Mouse (Mus musculus): ENCODE measurements around the gene Nsf.

Nsf gene

DNA sequence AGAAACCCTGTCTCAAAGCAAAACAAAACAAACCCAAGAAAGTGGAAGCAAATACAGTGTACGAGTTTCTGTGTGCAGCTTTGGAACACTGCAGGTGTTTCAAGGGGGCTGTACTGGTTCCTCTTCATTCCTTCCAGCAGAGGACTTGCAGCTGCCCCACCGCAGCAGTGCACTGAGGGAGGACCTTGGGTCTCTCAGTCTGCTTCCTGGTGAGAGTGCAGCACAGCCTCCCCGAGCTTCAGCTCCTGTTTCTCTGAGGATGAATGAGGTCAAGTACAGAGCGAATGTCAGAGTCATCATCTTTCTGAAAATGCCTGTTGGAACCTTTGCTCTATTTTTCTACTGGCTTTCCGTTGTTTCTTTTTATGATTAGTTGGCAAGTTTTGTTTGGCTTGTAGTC, 12.5 kb downstream of the Nsf start:
- DNase-seq (ENCODE audit: low spot score in 2 of 2): no peak

DNA sequence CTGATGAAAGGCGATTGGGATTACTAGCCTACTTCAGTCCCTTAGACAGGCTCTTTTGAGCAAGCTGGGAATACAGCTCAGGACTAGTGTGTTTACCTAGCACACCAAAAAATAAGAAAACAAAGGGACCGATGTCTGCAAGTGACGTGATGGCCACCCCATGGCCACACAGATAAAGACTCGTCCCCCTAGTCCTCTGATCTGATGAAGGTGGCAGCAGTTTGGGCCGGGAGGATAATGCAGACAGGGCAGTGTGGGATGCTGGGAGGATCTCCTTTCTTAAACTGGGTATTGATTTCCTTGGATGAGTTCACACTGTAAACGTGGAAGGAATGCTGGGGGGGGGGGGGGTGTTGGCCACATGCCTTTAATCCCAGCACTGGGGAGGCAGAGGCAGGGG, 13.0 kb downstream of the Nsf start:
- no peak for DNase-seq (ENCODE audit: low spot score in 2 of 2)

DNA sequence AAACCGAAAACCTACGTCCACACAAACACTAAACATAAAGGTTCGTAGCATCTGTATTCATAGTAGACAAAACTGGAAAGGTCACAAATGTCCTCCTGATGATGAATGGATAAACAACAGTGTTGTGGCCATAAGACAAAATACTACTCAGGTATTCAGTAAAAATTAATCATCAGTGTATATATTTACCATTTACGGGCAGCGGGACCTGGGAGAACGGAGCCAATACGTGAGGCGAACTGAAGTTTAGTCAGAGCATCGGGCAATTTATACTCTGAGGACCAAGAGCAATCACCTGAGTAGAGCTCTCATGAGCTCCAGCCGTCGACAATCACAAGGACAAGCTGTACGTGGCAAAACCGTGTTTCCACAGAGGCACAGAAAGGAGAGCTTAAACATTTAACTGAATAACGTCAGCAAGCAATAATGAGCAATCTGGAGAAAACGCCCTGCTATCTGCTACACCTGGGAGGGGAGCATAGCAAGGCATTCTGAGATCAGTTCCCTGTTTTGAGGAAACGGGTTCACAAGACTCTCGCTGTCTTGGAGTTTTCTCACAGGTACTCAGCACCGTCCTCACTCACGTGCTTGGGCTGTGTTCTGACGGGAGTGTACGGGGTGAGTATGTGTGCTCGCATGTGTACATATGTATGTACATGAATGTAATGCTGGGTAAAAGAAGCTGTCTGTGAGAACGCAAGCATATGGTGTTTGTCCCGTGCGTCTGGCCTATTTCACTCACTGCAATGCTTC, 15.7 kb downstream of the Nsf start:
- DNase-seq (ENCODE audit: low spot score in 2 of 2): no peak

DNA sequence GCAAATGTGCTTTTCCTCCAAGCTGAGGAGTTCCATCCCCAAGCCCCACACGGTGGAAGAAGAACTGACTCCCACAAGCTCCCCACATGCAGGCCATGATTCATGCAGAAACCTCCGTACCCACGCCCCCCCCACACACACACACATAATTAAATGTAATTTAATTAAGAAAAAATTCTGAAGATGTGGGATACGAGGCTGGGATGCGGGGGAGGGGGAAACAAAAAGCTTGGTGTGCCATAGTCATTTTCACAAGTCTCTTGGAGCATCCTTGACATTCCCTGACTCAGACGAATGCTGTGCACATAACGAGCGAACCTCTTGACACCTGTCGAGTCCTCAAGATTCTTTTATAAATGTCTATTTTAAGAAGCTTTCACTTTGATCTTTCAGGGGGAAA, 16.4 kb downstream of the Nsf start:
- peak in 1 of 2 experiments; percentile 36 for DNase-seq (ENCODE audit: low spot score in 2 of 2)

DNA sequence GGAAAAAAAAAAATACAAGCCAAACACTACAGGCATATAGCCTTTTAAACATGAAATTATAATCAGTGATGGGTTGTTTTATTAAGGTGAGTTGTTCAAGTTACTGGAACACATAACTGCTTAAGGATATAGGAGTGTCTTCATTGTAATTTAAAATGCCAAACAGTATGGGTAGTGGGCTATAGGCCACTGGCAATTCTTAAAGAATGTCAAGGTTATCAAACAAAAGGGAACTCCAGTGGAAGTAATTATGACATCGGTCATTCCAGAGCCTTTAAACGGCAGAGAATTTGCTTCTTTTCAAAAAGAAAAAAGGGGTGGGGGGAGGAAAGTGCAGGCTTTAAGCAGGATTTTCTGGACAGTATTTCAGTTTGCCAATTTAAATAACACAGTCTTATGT, 18.1 kb downstream of the Nsf start:
- no peak for DNase-seq (ENCODE audit: low spot score in 2 of 2)

DNA sequence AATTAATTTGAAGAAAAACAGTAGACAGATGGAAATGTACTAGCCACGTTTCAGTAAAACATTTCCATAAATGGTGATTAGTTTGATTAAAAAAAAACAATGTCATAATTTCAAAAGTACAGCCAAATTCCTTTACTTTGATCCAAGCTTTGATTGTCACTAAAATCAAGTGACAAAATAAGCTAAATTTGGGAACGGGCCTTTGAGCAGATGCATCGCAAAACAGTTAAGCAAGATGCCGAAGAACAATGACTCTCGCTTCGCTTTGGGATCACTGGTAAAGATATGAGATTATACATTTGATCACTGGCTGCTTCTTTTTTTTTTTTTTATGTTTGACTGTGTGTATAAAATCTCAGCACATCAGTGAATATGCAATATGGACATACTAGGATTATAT, 20.0 kb downstream of the Nsf start:
- DNase-seq (ENCODE audit: low spot score in 2 of 2): no peak

DNA sequence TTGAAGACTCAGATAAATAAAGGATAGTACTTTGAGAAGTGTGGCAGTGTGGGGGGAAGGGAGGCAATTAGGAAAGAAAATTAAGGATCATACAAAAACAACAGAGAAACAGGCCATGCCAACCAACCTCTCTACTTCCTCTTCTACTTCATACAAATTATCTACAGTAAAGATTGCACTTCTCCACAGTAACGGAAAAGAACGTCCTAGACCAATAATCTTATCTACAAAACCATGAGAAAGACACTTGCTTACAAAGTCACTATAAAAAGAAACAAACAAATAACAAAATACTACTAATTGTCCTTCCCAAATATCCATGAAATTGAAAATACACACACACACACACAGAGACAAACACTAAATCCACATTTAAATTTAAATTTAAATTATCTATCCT, 29.9 kb downstream of the Nsf start:
- no peak for DNase-seq (ENCODE audit: low spot score in 2 of 2)

DNA sequence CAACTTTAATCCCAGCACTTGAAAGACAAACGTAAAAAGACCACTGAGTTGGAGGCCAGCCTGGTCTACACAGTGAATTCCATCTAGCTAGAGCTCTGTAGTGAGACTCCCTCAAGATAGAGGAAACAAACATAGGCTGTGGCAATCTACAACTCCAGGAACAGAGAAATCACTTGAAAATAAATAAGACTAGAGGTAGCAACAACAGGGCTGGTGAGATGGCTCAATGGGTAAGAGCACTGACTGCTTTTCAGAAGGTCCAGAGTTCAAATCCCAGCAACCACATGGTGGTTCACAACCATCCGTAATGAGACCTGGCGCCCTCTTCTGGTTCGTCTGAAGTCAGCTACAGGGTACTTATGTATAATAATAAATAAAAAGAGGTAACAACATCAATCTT, 30.6 kb downstream of the Nsf start:
- DNase-seq (ENCODE audit: low spot score in 2 of 2): no peak

DNA sequence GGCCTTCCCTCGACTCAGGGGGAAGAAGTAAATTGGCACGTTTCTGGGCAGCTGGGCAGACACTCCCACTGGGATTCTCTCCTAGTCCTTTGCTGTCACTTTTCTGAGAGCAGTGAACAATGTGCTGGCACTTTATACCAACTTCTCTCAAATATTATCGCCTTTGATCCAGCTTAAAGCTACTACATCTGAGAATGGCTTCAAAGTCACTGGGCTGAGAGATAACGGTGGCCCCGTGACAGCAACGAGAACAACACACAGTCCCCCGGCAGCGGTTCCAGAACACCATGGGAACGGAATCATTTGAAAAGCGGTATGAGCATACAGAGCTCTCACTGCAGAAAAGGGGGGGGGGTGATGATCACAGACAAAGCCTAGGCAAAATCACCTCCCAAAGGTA, 31.0 kb downstream of the Nsf start:
- DNase-seq (ENCODE audit: low spot score in 2 of 2): no peak

DNA sequence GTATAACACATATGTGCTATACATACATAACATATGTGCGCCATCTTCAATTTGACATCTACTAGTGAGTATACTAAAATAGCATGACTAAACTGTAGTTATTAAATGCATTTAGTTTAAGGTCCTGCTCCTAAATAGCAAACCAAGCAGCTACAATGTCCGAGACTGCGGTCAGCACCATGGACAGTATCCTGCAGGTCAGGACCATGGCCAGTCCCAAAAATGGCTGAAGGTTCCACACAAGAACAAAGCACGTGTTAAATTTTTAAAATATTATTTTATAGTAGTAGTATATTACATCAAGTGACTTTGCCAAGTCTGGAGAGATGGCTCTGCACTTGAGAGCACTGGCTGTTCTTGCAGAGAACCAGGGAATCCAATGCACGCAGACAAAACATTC, 33.2 kb downstream of the Nsf start:
- no peak for DNase-seq (ENCODE audit: low spot score in 2 of 2)

DNA sequence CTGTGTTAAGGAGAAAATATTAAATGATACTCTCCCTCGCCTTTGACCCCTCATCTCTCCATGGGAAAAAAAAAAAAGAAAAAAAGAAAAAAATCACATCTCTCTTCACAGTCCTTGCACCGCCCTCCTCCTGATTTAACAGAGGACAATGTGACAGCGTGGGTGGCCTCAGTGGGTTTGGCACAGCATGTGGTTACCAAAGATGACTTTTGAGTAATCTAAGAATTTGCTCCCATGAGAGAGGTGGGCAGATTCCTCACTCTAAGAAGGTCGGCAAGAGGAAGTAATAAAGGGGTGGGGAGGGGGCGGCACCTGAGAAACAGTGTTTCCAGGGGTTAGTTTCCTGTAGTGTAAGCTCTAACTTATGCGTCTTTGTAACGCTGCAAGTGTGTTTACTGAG, 37.0 kb downstream of the Nsf start:
- DNase-seq (ENCODE audit: low spot score in 2 of 2): no peak

DNA sequence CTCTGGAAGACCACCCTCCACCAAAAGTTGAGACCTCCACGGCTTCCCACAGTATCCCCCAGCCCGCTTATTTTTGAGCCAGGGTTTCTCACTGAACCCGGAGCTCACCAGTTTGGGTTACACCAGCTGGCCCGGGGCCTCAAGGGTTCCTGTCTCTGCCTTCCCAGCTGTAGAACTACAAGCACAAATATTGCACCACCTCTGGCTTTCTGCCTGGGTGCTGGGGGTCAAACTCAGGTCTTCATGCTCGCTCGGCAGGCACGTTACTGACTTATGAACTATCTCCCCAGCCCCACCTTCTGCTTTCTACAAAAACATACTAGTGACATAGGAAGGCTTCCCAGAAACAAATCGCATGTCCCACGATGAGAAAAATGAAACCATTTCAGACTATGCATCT, 38.2 kb downstream of the Nsf start:
- DNase-seq (ENCODE audit: low spot score in 2 of 2): no peak

DNA sequence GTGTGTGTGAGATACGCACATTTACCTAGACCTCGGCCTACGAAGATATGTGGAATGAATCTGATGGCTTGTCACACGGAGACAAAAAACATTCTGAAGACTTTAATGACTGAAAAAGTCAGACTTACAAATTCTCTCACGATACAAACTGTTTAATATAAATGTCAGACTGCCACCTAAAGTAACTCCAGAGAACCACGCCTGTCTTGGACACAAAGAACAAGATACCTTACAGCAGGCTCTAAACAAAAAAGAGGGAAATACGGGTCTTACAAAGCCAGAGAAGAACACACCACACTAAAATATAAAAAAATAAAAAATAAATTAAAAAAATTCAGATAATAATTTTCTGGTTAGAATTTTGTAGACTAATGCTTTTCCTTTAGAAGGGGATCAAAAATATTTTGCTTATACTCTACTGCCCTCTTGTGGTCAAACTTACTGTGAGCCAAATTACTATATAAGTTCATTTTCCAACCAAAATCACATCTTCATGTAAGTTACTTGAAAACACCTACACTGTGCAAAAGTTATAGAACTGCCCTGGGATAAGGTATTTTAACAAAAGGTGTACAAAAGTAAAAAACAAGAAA, 42.8 kb downstream of the Nsf start:
- no peak for DNase-seq (ENCODE audit: low spot score in 2 of 2)

DNA sequence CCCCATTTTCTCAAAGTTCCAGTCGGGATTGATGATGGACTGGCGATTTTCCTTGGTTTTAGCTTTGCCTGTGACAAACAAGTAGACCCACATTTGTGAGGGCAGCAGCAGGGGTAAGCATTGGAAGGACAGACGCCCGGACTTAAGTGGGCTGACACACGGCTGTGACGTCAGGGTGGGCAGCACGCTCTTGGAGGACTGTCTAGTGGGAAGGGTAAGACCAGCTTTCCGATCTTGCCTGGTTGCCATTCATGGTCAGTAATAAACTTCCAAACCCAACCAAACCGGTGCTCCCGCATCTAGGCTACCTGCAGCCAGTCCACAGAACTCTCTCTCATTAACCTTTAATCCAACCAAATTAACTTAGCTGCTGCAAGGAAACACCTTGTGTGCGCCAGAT, 43.3 kb downstream of the Nsf start:
- no peak for DNase-seq (ENCODE audit: low spot score in 2 of 2)

DNA sequence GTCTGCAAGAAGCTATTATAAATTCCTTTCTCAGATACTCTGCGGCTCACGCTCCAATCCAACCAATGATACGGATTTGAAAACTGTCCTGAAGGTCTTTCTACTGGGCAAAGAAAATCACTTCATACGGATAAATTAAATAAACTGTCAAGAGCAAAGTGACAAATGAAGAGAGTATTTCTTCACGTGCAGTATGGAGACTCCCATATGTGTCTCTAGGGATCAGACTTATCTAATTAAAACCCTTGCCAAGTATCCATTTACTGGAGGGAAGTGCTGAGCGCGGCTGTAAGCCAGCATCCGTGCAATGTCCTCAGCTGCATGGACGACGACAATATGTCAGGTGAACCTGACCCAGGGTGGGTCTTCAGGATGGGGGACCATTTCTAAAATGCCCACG, 44.0 kb downstream of the Nsf start:
- DNase-seq (ENCODE audit: low spot score in 2 of 2): no peak

DNA sequence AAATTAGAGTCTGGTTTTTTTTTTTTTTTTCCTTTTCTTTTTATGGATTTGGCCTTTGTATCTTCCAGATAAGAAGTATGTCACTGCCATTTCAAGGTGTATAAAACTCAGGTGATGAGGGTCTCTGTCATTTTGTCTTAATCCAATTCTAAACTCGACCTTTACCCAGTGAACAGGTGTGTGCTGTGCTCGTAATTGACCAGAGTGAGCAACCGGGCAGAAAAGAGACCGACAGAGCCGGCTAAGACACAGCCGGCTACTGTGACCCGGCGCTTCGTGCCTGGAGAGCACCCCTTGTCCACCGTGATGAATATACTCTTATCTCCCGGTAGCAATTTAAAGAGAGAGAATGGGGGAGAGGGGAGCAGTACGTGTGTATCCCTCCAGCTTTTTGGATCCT, 44.5 kb downstream of the Nsf start:
- no peak for DNase-seq (ENCODE audit: low spot score in 2 of 2)

DNA sequence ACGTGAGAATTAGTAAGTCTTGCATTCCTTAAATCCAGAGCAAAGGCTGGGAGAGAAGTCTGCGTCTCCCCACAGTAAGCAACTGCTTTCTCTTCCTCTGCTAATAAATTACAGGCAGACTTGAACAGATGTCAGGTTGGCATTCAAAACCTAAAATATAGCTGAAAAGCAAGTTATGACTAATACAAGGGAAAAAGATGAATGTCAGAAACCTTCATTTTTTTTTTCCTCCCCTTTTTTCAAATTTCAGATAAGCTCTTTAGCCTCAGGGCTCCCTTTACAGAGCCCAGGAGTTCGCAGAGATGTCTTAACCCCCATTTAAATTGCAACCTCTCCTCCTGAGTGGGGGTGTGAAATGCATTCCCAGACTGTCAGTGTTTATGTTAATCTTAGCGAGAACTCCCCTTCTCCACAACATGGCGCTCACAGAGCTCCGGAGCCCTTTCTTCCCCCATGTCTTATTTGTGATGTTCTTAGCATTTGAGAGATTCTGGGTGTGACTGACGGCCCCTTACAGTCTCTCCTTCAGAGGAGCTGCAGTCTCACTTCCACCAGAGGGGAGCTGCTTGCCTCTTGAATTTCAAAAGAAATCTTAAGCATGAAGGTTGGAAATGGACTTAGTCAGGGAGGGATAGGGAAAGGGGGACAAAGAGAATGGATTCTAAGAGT, 47.7 kb downstream of the Nsf start:
- no peak for DNase-seq (ENCODE audit: low spot score in 2 of 2)

DNA sequence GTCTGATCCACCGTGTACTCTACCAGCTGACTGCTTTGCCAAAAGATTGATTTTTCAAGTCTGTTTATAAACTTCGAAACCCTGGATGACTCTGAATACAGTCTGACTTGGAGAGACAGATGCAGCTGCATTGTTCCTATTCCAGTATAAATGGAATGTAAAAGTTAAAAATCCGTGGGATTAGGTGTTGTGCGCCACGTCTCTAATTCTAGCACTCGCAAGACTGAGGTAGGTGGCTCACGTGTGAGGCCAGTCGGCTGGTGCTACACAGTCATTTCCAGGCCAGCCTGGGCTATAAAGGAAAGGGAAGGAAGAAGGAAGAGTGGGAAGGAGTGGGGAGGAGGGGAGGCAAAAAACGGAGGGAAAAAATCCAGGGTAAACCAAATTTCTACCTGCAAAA, 48.4 kb downstream of the Nsf start:
- DNase-seq (ENCODE audit: low spot score in 2 of 2): no peak

DNA sequence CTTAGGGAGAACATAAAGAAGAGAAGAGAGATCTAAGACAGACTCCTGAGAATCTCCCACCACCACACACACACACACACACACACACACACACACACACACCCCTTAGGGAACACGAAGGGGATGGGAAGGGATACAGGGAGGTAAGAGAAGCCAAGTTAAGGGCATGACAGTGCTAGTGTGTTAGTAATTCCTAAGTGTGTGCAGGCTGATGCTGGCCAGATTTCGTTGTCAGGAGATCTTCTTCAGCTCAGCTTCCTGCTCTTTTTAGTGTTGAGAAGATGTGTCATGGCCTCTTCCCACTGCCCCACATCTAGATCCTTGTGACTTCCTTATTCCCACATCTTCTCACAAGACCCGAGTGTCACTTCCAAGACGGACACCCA, 52.3 kb downstream of the Nsf start:
- no peak for DNase-seq (ENCODE audit: low spot score in 2 of 2)

DNA sequence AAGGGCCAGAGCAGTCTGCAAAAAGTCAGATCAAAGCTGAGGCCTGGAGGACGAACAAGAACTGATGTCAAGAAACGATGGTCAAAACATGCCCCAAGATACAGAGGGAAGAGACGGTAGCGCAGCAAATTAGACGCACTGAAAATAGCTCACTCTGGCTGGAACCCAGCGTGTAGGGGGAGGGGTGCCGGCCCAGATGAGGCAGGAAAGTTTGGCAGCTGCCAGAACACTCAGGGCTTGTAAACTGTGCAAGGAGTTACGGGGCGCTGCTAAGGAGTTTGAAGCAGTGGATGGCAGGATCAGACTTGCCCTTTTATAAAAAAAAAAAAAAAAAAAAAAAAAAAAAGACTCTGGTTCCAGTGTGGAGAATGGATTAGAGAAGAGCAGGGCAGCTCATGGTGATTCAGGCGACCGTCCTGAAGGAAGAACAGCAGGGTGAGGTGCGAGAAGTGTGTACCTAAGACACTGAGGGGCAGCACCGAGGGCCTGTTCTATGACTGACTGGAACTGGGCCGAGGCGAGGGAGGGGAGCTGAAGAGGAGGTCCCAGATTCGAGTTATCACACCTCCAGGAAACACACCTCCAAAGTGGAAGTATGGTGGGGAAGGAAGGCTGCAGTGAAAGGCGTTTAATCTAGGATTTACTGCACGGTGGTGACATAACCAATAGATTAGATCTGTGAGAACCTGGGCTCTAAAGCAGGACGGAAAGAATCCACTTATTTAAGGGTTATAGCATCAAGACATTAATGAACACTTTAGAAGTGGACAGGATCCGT, 52.9 kb downstream of the Nsf start:
- no peak for DNase-seq (ENCODE audit: low spot score in 2 of 2)

DNA sequence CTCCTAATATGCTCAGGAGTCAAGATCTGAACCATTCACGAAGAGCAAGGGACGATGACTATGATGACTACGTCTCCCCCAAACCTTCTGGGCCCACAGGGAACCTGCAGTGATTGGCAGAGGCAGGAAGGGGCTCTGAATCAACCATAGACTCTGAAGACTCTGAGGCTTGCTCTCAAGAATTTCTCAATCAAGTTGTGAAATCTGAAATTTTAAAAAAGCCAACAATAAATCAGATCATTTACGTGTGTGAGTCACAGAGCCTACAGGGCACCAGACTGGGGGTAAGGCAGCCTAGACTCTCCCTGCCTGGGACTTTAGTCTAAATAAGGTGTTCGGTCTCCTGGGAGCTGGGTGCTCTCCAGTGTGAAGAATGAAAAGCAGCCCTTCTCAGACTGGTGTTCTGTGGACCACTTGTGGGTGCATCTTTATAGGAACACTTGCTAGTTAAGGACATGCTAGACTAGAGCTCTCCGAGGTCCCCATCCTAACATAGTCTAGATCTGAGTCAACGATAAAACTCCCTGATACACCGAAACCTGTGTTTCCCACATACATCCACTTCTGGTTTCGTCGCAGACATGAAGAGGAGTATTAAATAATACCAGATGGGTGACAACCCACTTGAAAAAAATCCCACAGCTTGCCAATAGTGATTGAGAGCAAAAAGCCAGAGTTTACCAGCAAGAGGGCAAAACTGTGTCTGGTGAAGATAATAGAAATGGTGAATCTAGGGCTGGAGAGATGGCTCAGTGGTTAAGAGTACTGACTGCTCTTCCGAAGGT, 56.7 kb downstream of the Nsf start:
- DNase-seq (ENCODE audit: low spot score in 2 of 2): no peak

DNA sequence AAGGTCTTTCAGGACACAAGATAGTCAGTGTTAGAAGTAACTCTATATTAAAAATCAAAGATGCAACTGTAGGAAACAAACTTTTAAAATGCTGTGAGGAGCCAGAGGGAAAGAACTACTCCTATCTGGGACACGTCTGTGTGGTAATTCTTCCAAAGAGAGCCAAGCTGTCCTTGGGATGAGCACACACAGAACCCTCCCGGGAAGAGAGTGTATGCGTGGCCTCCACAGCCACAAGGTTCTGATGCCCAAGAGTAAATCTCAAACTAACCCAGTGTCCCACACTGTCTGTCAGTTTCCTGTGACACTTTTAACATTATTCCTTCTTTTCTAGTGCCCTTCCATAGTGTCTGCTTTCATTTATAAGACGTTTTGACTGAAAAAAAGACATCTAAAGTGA, 57.8 kb downstream of the Nsf start:
- no peak for DNase-seq (ENCODE audit: low spot score in 2 of 2)

Measured in left cerebral cortex, adult 9 months (tissue).